Mouse (Mus musculus) midbrain, embryonic 10.5 days (tissue): ENCODE results near the gene Ccdc155. TPM values are rescaled to one million over a fixed set of nuclear protein-coding genes. Genes with fewer than 3 reads are reported as not detected.

Source experiments
- DNase-seq: peaks from one replicate; pipeline ENCODE4 v3.0.0-alpha.2; 2017; ENCODE audit warnings: low spot score
- H3K27ac ChIP-seq: fragments of 300-500 bp; sonication (generic); replicated peaks from 2 replicates; pipeline ENCODE4 v1.5.1; 2016; ENCODE audit warnings: mild to moderate bottlenecking
- H3K27me3 ChIP-seq: fragments of 300-500 bp; sonication (generic); 2 replicates; pipeline ENCODE4 v1.6.1; 2016; ENCODE audit warnings: low read depth, mild to moderate bottlenecking; ENCODE audit not compliant: poor library complexity, severe bottlenecking
- H3K36me3 ChIP-seq: fragments of 300-500 bp; sonication (generic); 2 replicates; pipeline ENCODE4 v1.6.1; 2016; ENCODE audit warnings: mild to moderate bottlenecking, moderate library complexity
- H3K4me1 ChIP-seq: fragments of 300-500 bp; sonication (generic); 2 replicates; pipeline ENCODE4 v1.6.1; 2016
- H3K4me3 ChIP-seq: fragments of 300-500 bp; sonication (generic); 2 replicates; pipeline ENCODE4 v1.5.1; 2016; ENCODE audit warnings: mild to moderate bottlenecking, moderate library complexity
- H3K9me3 ChIP-seq: fragments of 300-500 bp; sonication (generic); replicated peaks from 2 replicates; pipeline ENCODE4 v1.6.1; 2016; ENCODE audit warnings: mild to moderate bottlenecking
- WGBS: fragments of 180-500 bp; shearing (Covaris S2); methylation state at CpG from one replicate; pipeline ENCODE4 v1.1.7; 2016; 5-methylcytosine and 5-hydroxymethylcytosine counted together
- polyA plus RNA-seq: library from polyadenylated mRNA; unstranded; fragments of >200 nt; fragmentation: Nextera tagmentation; extraction: Ambion mirVana; gene quantifications from 2 replicates; pipeline ENCODE4 v1.2.1, GENCODE M21; 2016

Ccdc155 gene
- polyA plus RNA-seq, result 0.73 and 0.88 TPM in 2 replicates

DNA sequence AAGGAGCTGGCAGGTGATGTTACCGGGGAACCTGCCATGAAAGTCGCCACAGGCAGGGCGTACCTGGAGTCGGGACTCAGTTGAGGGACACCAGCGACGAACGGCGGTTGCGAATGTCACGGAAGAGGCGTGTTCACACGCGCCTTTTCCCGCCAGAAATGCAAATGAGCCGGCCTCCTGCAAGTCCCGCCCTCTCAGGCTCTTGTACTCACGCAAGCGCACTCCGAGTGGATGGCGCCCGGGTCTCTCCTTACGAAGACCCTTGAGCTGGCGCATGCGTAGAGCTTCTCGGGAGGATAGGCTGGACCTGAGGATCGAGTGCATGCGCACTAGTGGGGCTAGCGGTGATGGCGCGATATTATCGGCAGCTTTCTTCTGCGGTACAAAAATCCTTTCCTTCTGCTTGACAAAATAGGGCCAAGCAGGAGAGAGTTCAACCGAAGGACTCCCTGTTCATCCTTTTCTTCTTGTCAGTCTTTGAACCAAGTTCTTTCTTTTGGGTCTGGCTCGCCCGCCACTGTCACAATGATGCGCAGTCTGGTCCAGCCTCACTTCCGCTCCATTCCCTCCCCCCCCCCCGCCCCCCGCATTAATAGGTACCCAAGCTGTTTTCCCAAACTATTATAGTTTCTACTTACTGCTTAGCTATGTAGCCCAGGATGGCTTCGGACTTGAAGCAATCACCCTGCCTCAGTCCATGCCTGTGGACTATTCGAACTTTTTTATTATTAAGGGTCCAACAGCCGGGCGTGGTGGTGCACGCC is at the start of gene Ccdc155:
Gene Ccdc155, minus strand, starts transcription at position 513 of the 764 bp plus-strand sequence.
- H3K4me3 ChIP-seq, result peak within 1 kb of the TSS; percentile 61
- H3K9me3 ChIP-seq, result no peaks in the 10 kb centered on the region; the same call in 1 of the 2 replicates
- H3K27ac ChIP-seq, result peak within 1 kb of the TSS; percentile 86
- 9% methylated on average over 44 of the region's 44 CpGs for WGBS
- H3K4me1 ChIP-seq, result peaks cover 8% of the 10 kb centered on the region; the same call in 1 of the 2 replicates
- no peaks in the 10 kb centered on the region for H3K36me3 ChIP-seq
- DNase-seq, result peak; percentile 99
- H3K27me3 ChIP-seq, result peaks cover 36% of the 10 kb centered on the region

DNA sequence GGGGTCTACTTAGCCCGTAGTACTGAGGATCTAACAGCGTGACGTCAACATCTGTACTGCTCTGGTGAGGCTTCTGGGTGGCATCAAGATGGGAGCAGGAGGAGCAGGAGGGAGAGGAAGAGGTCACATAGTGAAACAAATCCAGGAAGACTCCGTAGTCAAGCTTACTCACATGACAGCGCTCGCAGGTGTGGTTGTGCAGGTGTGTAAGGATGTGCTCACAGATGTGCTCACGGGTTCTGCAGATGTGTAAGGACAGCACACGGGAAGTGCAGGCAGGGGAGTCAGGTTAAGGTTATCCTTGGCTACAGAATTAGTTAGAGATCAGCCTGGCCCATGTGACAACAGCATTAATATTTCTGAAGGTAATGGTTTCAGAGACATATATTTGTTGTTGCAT is 49.1 kb upstream of the Ccdc155 start:
- 90% methylated on average over 8 of the region's 8 CpGs for WGBS
- Histone ChIP-seq H3K27ac (no peak overlapping the region), H3K4me3 (no peak overlapping the region), H3K4me1 (0 out of 2 replicates have a peak, but pooled peaks cover 6% of the 10 kb centered on the region), H3K9me3 (no peaks in the 10 kb centered on the region), H3K27me3 (no peaks in the 10 kb centered on the region; the same call in 1 of the 2 replicates), H3K36me3 (no peaks in the 10 kb centered on the region)
- DNase-seq, result no peak

DNA sequence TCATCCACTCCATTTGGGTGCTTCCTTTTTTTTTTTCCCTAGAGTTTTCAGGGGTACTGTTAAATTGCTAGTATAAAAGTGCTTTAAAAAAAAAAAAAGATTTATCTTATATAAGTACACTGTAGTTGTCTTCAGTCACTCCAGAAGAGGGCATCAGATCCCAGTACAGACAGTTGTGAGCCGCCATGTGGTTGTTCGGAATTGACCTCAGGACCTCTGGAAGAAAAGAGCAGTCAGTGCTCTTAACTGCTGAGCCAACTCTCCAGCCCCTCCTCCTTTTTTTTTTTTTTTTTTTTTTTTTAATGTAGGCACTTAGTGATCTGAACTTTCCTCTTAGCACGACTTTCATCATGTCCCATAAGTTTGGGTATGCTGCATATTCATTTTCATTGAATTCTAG is 43.0 kb upstream of the Ccdc155 start:
- Histone ChIP-seq H3K27me3 (0 out of 2 replicates have a peak, but pooled peaks cover 6% of the 10 kb centered on the region), H3K9me3 (no peaks in the 10 kb centered on the region), H3K4me3 (no peak overlapping the region), H3K4me1 (no peaks in the 10 kb centered on the region), H3K27ac (no peak overlapping the region), H3K36me3 (no peaks in the 10 kb centered on the region)
- 45% methylated on average over 3 of the region's 3 CpGs for WGBS
- DNase-seq, result no peak

DNA sequence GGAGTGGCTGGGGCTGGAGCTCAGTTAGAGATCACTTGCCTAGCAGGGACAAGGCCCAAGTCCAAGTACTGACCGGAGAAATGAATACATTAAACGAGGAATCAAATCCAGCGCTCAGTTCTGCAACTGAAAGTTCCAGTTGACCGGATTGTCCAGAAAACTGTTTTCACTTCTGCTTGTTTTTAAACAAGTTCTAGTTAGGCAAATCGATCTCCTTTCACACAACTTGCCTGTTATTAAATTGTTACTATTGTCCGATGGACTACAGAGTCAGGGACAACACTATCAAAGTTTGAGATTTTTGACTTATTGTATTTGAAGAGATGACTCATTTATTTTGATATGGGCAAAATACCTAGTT is 36.7 kb upstream of the Ccdc155 start:
- Histone ChIP-seq H3K4me1 (peaks cover 20% of the 10 kb centered on the region), H3K27me3 (peaks cover 66% of the 10 kb centered on the region), H3K27ac (peak overlapping the region; percentile 75), H3K4me3 (peak overlapping the region; percentile 49; the same call in 1 of the 2 replicates), H3K9me3 (no peaks in the 10 kb centered on the region), H3K36me3 (no peaks in the 10 kb centered on the region)
- 79% methylated on average over 6 of the region's 6 CpGs for WGBS
- no peak for DNase-seq

DNA sequence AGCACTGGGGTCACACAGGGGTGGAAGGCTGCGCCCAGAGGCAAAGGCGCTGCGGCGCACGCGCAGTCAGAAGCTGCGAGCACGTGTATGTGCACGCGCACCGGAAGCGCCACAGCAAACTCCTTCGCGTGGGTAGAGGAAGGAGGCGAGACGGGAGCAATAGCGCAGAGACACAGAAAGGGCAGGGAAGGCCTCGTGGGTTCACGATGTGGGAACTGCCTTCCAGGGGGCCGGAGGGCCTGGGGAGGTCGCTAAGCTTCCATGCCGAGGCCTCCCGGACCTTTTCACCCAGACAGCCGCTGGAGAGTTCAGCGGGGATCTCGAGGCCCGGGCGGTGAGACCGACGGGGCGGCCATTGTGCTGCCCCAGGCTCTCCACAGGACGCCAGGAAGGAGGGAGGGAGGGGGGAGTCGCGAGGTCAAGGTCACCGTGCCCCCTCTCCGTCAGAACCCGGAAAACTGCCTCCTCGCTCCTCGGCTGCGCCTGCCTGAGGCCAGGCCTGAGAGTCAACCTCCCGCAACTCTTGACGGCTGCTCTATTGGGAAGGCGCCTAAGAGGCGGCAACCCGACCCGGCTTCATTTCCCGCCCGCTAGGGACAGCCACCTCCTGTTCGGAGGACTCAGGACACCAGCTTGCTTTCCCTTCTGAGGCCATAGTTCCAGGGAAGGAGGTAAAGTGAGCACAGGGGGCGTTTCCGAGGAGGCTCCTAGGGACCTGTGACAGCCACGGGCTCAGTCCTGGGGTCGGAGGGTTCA is 36.1 kb upstream of the Ccdc155 start, which contains the start of gene Slc6a16:
Gene Slc6a16, plus strand, starts transcription at position 453 of the 756 bp plus-strand sequence.
- WGBS, result 9% methylated on average over 53 of the region's 53 CpGs
- DNase-seq, result peak; percentile 64
- H3K4me3 ChIP-seq, result peak within 1 kb of the TSS; percentile 49
- no peaks in the 10 kb centered on the region for H3K36me3 ChIP-seq
- peaks cover 23% of the 10 kb centered on the region for H3K4me1 ChIP-seq
- H3K27ac ChIP-seq, result peak within 1 kb of the TSS; percentile 75
- H3K27me3 ChIP-seq, result peaks cover 71% of the 10 kb centered on the region
- H3K9me3 ChIP-seq, result no peaks in the 10 kb centered on the region

DNA sequence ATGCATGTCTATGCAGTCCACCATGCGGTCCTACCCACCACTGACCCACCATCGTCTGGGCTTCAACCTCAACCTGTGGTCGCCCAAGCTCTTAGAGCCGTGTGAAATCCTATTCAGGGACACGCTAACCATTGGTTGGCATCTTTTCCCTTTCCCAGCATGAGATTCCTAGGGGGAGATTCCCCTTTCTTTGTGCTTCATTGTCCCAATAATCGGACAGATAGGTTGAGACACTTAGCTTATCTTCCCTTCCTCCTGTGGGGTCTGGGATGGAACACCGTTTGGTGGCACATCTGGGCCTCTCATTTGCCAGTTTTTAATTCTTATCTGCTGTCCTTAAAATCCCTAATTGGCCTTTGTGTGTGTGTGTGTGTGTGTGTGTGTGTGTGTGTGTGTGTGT is 35.4 kb upstream of the Ccdc155 start:
- no peak overlapping the region for H3K27ac ChIP-seq
- H3K4me1 ChIP-seq, result peaks cover 30% of the 10 kb centered on the region
- no peaks in the 10 kb centered on the region for H3K36me3 ChIP-seq
- H3K27me3 ChIP-seq, result peaks cover 78% of the 10 kb centered on the region
- no peak for DNase-seq
- H3K9me3 ChIP-seq, result no peaks in the 10 kb centered on the region
- H3K4me3 ChIP-seq, result no peak overlapping the region
- 71% methylated on average over 7 of the region's 7 CpGs for whole genome bisulfite sequencing

DNA sequence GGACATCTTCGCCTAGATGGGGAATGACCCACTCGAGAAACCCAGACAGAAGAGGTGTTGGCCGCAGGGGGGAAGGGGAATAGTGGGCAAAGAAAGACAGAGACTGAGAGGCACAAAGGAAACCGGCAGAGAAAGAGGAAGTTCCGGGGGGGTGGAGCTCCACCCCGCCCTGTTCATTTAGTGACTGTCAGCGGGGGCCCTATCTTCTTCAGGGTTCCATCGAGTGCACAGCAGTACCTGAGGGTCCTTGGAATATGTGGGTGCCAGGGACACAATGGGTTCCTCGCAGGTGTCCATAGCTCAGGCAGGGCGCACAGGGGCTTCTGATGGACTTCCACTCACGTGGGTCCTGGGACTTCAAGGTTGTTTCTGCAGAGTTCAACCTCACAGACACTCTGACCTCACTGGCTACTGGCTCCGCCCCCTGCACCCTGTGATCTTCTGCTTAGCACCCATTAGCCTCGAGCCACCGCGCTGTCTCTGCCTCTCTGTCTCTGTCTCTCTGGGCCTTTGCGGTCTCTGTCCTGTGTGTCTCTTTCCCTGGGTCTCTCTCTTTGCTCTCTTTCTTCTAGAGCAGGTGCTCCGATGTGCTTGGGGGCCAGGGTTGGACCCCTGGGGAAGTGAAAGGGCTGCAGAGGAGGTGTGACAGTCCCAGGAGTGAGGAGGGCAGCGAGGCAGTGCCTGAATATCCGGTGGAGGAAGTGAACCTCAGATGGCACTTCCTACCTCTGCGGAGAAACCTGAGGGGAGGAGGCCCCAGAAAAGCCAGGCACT is 34.2 kb upstream of the Ccdc155 start, which contains the start of gene Cd37:
Gene Cd37, minus strand, starts transcription at position 393 of the 774 bp plus-strand sequence.
- Histone ChIP-seq H3K27ac (no peak within 1 kb of the TSS), H3K4me3 (no peak within 1 kb of the TSS), H3K36me3 (peaks cover 4% of the 10 kb centered on the region; the same call in 1 of the 2 replicates), H3K4me1 (peaks cover 42% of the 10 kb centered on the region), H3K27me3 (peaks cover 84% of the 10 kb centered on the region), H3K9me3 (no peaks in the 10 kb centered on the region)
- 40% methylated on average over 20 of the region's 20 CpGs for WGBS
- no peak for DNase-seq

DNA sequence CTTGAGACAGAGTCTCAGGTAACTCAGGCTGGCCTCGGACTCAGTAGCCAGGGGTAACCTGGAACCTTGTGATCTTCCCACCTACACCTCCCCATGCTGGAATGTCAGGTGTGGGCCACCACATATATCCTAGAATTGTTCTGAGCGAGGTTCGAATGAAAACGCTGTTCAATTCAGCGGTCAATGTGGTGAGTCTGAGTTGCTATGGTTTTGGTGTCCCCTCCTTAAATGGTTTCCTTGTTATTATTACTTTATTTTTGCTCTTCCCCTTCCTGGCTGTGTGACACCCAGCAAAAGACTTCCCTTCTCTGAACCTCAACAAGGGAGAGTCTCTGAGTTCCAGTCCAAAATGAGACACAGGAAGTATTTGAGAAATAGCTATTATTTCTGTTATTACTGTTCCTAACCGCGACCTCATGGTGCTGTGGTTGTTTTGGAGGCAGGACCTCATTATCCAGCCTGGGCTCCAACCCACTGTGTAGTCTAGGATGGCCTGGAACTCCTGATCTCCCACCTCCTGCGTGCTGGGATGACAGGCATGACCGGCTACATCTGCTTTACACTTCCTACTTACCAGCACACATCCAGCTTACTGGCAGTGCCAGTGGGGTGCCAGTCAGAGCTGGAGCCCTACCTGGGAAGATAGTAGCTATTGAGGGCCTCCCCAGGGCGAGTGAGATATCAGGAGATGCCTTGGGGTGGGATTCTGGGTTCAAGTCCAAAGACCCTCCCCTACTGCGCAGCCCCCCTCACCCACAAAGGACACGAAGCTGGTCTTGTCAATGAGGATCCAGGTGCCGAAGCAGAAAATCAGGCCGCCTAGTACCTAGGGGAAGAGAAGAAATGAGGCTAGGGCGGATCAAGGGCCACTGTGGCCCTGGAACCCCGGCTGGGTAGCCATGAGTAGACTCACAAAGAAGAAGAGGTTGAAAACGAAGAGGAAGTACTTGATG is 33.3 kb upstream of the Ccdc155 start:
- H3K27me3 ChIP-seq, result peaks cover 83% of the 10 kb centered on the region
- H3K4me3 ChIP-seq, result no peak overlapping the region
- WGBS, result 73% methylated on average over 17 of the region's 17 CpGs
- peaks cover 51% of the 10 kb centered on the region for H3K4me1 ChIP-seq
- no peak for DNase-seq
- H3K36me3 ChIP-seq, result peaks cover 12% of the 10 kb centered on the region
- H3K27ac ChIP-seq, result no peak overlapping the region
- H3K9me3 ChIP-seq, result no peaks in the 10 kb centered on the region

DNA sequence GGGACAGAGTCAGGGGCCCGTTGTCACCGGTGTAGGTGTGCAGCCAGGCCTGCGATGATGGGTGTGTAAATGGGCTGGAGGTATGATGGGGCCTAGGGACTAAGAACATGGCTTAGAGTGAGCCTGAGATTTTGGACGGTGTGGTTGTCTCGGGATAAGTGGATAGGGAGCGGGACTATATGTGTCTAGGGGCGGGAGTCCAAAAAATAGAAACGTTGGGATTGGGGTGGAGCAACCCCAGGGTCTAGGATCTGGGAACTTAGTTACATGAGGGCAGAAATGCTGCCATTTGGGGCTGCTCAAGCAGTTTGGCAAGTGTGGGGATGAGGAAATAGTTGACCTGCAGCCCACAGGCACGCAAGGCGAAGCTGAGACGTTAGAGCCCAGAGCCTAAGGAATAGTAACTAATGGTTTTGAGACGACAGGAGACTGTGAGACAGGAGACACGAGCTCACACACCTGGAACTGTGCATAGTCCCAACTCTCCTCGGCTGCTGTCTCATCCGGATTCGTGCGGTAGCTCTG is 31.0 kb upstream of the Ccdc155 start:
- Histone ChIP-seq H3K9me3 (no peaks in the 10 kb centered on the region), H3K27me3 (peaks cover 78% of the 10 kb centered on the region), H3K27ac (peak overlapping the region; percentile 71), H3K4me1 (peaks cover 56% of the 10 kb centered on the region), H3K4me3 (peak overlapping the region; percentile 44), H3K36me3 (peaks cover 35% of the 10 kb centered on the region)
- 24% methylated on average over 17 of the region's 17 CpGs for WGBS
- DNase-seq, result peak; percentile 22

DNA sequence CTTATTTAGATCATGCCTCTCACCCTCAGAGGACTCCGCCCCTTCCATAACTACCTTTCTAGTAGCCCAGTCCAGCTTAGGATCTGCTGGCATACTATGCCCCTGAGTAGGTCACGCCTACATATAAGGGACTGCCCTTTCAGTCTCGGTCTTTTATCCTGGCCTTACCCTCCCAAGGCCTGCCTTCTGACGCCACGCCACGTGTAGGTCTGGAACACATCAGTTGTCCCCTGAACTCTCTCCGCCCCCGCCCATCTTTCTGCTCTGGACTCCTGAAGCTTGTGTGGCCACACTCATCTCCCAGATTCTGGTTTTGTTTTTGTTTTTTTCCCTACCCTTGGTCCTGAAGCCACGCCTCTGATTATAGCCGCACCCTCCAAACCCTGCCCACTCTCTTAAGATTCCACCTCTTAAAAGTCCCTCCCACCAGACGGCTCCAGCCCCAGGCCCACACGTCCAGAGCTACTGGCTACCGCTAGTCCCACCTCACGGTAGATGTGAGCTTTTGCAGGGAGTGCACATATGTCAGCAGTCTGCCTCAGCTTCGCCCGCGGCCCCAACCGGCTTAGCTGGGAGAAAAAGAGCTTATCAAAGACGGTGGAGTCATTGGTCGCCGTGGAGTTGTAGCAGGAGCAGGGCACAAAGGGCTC is 30.4 kb upstream of the Ccdc155 start:
- Histone ChIP-seq H3K36me3 (peaks cover 41% of the 10 kb centered on the region), H3K4me3 (peak overlapping the region; percentile 44), H3K27me3 (peaks cover 71% of the 10 kb centered on the region), H3K9me3 (no peaks in the 10 kb centered on the region), H3K27ac (peak overlapping the region; percentile 71), H3K4me1 (peaks cover 51% of the 10 kb centered on the region)
- DNase-seq, result peak; percentile 72
- 4% methylated on average over 21 of the region's 21 CpGs for WGBS

DNA sequence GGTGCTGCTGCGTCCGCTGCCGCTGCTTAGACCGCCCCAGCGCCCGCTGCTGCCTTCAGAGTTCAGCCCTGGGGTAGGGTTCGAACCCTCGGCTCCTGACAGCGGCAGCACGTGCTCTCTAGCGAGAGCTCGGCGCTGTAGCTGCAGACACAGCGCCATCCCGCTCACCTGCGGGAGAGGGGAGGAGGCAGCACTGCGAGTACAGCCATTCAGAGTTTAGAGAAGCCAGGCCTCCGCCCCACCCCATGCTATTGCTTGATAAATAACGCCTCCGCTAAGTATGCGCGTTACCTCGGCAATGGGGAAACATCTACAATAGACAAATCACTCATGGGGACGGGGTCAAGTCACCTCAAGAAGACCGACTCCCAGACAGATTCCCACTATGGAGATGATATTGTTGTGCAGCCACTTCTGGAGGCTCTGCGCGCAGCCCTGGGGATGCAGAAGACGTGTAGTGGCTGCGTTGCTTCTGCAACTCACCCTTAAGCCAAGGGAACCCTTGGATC is 29.7 kb upstream of the Ccdc155 start:
- Histone ChIP-seq H3K36me3 (peaks cover 48% of the 10 kb centered on the region), H3K27me3 (peaks cover 65% of the 10 kb centered on the region), H3K4me3 (peak overlapping the region; percentile 44), H3K4me1 (peaks cover 51% of the 10 kb centered on the region), H3K9me3 (no peaks in the 10 kb centered on the region), H3K27ac (peak overlapping the region; percentile 71)
- peak; percentile 59 for DNase-seq
- WGBS, result 7% methylated on average over 29 of the region's 29 CpGs
